Mouse (Mus musculus) c-Kit-positive CD71-positive TER-119-positive erythroid progenitor cells, embryonic 14.5 days (primary cell): ENCODE results near the gene Mybpc3.
"Not testable (repeated sequence)": the region's sequence is repeated elsewhere in the genome, so short reads cannot be mapped to it uniquely, and the experiment has no call there.

Experiments
- DNase-seq: peaks from one replicate; pipeline ENCODE4 v3.0.0-alpha.2; 2013; ENCODE audit warnings: low spot score

Gene Mybpc3

GRCm38 (mm10) chr2:91087453-91087852, 30.5 kb upstream of the Mybpc3 start:
- no peak for DNase-seq

GRCm38 (mm10) chr2:91088987-91089386, 29.0 kb upstream of the Mybpc3 start:
- DNase-seq, result no peak

GRCm38 (mm10) chr2:91090208-91090607, 27.7 kb upstream of the Mybpc3 start:
- DNase-seq, result no peak

GRCm38 (mm10) chr2:91090827-91091226, 27.1 kb upstream of the Mybpc3 start:
- DNase-seq, result no peak

- DNase-seq, result peak; percentile 49
Observed at GRCm38 (mm10) chr2:91096524-91096923, 21.4 kb upstream of the Mybpc3 start.

GRCm38 (mm10) chr2:91097015-91097414, 20.9 kb upstream of the Mybpc3 start:
- DNase-seq, result no peak

GRCm38 (mm10) chr2:91098156-91098555, 19.8 kb upstream of the Mybpc3 start:
- DNase-seq, result no peak

- DNase-seq, result peak; percentile 87
Observed at GRCm38 (mm10) chr2:91101124-91101740, 16.7 kb upstream of the Mybpc3 start.

GRCm38 (mm10) chr2:91108156-91108555, 9.8 kb upstream of the Mybpc3 start:
- peak; percentile 38 for DNase-seq

GRCm38 (mm10) chr2:91109241-91109640, 8.7 kb upstream of the Mybpc3 start:
- no peak for DNase-seq

- DNase-seq, result no peak
Observed at GRCm38 (mm10) chr2:91109807-91110385, 8.0 kb upstream of the Mybpc3 start.

GRCm38 (mm10) chr2:91110429-91110828, 7.5 kb upstream of the Mybpc3 start:
- no peak for DNase-seq

GRCm38 (mm10) chr2:91111832-91112231, 6.1 kb upstream of the Mybpc3 start:
- DNase-seq, result not testable (repeated sequence)

GRCm38 (mm10) chr2:91112491-91112890, 5.5 kb upstream of the Mybpc3 start:
- DNase-seq, result peak; percentile 76

GRCm38 (mm10) chr2:91113334-91113733, 4.6 kb upstream of the Mybpc3 start:
- DNase-seq, result no peak

GRCm38 (mm10) chr2:91113852-91114251, 4.1 kb upstream of the Mybpc3 start:
- DNase-seq, result no peak

GRCm38 (mm10) chr2:91114781-91115577, 3.0 kb upstream of the Mybpc3 start:
- peak; percentile 76 for DNase-seq

GRCm38 (mm10) chr2:91115578-91115970, 2.4 kb upstream of the Mybpc3 start:
- no peak for DNase-seq

GRCm38 (mm10) chr2:91116842-91117241, 1.1 kb upstream of the Mybpc3 start:
- no peak for DNase-seq

GRCm38 (mm10) chr2:91118647-91119046, 703 bp downstream of the Mybpc3 start:
- no peak for DNase-seq

- no peak for DNase-seq
Observed at GRCm38 (mm10) chr2:91119061-91119460, 1.1 kb downstream of the Mybpc3 start.

GRCm38 (mm10) chr2:91119551-91119950, 1.6 kb downstream of the Mybpc3 start:
- DNase-seq, result no peak

GRCm38 (mm10) chr2:91120261-91120671, 2.3 kb downstream of the Mybpc3 start:
- no peak for DNase-seq
